Mouse (Mus musculus) liver, embryonic 16.5 days (tissue): ENCODE measurements around the gene H2al2b. TPM values are rescaled to one million over a fixed set of nuclear protein-coding genes. Genes with fewer than 3 reads are reported as not detected.
"Not testable (repeated sequence)": the region's sequence is repeated elsewhere in the genome, so short reads cannot be mapped to it uniquely, and the experiment has no call there.

Experiments used
- ATAC-seq: fragments of 200-750 bp; cut with Nextera tagmentation; 2 replicates; pipeline ENCODE4 v1.8.0; 2017; ENCODE audit warnings: low read depth, mild to moderate bottlenecking, moderate number of reproducible peaks, moderate library complexity
- H3K27ac ChIP-seq: fragments of 300-500 bp; sonication (generic); 2 replicates; pipeline ENCODE4 v1.5.1; 2014; ENCODE audit warnings: mild to moderate bottlenecking, low read length
- H3K27me3 ChIP-seq: fragments of 300-500 bp; sonication (generic); 2 replicates; pipeline ENCODE4 v1.6.1; 2014; ENCODE audit warnings: low read depth, low read length, mixed read lengths; ENCODE audit not compliant: control insufficient read depth, insufficient read depth
- H3K36me3 ChIP-seq: fragments of 300-500 bp; sonication (generic); 2 replicates; pipeline ENCODE4 v1.6.1; 2014; ENCODE audit warnings: mild to moderate bottlenecking; ENCODE audit not compliant: control insufficient read depth, insufficient read depth
- H3K4me1 ChIP-seq: fragments of 300-500 bp; sonication (generic); 2 replicates; pipeline ENCODE4 v1.6.1; 2014; ENCODE audit warnings: low read depth, low read length, mixed read lengths; ENCODE audit not compliant: control insufficient read depth
- H3K4me2 ChIP-seq: fragments of 300-500 bp; sonication (generic); 2 replicates; pipeline ENCODE4 v1.6.1; 2014; ENCODE audit warnings: low read depth, low read length, mixed read lengths
- H3K4me3 ChIP-seq: fragments of 300-500 bp; sonication (generic); 2 replicates; pipeline ENCODE4 v1.5.1; 2014; ENCODE audit warnings: low read depth, mild to moderate bottlenecking, low read length
- H3K9ac ChIP-seq: fragments of 300-500 bp; sonication (generic); 2 replicates; pipeline ENCODE4 v1.6.1; 2014; ENCODE audit warnings: low read depth, low read length
- H3K9me3 ChIP-seq: fragments of 300-500 bp; sonication (generic); replicated peaks from 2 replicates; pipeline ENCODE4 v1.6.1; 2016; ENCODE audit warnings: low read length; ENCODE audit not compliant: control insufficient read depth
- WGBS: fragments of 180-500 bp; shearing (Covaris S2); extraction: QIAGEN DNeasy Blood & Tissue Kit; methylation state at CpG from one replicate; pipeline ENCODE4 v1.1.7; 2014; ENCODE audit not compliant: insufficient replicate concordance; 5-methylcytosine and 5-hydroxymethylcytosine counted together
- polyA plus RNA-seq: library from polyadenylated mRNA; unstranded; fragments of >200 nt; fragmentation: Nextera tagmentation; extraction: Ambion mirVana; gene quantifications from 2 replicates; pipeline ENCODE4 v1.2.1, GENCODE M21; 2015

H2al2b gene
- not detected in 2 replicates for polyA plus RNA-seq

DNA sequence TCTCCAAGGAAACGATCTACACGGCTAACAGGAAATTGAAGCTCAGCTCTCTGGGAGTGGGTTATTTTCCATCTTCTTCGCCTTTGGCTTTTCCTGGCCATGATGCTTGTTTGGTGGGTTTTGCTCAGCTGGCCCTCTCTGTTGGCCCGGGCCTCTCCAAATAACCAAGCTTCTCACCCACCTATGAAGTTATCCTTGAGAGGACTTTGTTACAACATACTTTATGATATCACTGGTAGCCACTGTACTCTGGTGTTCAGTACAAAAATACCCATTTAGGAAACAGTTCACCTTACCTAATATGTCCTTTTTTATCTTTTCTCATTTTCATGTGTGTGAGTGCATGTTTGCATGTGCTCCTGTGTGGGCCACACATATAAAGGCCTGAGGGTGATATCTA, at the start of gene H2al2b:
H2al2b (minus strand) TSS at position 101 of the 400 bp plus-strand sequence.
- H3K9me3 ChIP-seq, H3K27me3 ChIP-seq, H3K4me1 ChIP-seq, H3K9ac ChIP-seq, H3K4me2 ChIP-seq, H3K4me3 ChIP-seq, H3K36me3 ChIP-seq, ATAC-seq, H3K27ac ChIP-seq: not testable (repeated sequence)
- no CpG with 5 or more reads among the region's 4 CpGs for WGBS

Other genes with a start within 250 kb of the H2al2b start
- gene H2al2c, start 121.6 kb downstream of the H2al2b start, polyA plus RNA-seq, result not detected in 2 replicates
- not detected in 2 replicates for gene Sry, start 57.0 kb downstream of the H2al2b start, polyA plus RNA-seq
- gene Gm4064, start 75.5 kb upstream of the H2al2b start, polyA plus RNA-seq, result not detected in 2 replicates
- not detected in 2 replicates for gene Rbmy, start 110.0 kb upstream of the H2al2b start, polyA plus RNA-seq
- gene Gm10256, start 110.0 kb upstream of the H2al2b start, polyA plus RNA-seq, result not detected in 2 replicates
- gene Gm10352, start 180.3 kb upstream of the H2al2b start, polyA plus RNA-seq, result not detected in 2 replicates
- gene Gm29289, start 211.9 kb upstream of the H2al2b start, polyA plus RNA-seq, result not detected in 2 replicates